Mouse (Mus musculus): ENCODE data around the gene Gm30083.

DNA sequence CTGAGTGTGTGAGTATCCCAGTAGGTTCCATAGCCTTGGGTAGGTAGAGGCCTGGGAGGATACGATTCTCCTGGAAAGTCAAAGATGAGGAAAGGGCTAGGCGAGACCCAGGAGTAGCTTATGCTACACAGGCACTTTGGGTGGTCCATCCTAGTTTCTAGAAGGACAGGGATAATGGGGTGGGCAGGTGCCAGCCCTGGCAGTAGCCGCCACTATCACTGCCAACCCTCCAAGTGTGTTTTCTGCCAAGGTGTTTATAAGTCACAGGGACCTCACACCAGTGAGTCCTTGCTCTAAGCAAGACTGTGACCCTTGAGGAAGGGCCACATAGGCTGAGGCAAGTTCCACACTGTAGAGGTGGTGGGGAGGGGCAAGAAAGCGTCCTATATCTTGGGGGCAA, 26.3 kb upstream of the Gm30083 start:
- TF ChIP-seq MYOG (IDR thresholded peaks at IDR 0.05; ENCODE audit: control insufficient read depth in 1 of 3, insufficient read depth in 1 of 3, insufficient read length in 2 of 3, low read depth in 2 of 3) (no peak), POLR2A (IDR thresholded peaks at IDR 0.05; ENCODE audit: insufficient read length, low read depth) (no peak), MYOD1 (IDR thresholded peaks at IDR 0.05; ENCODE audit: control insufficient read depth in 1 of 3, insufficient read length in 2 of 3, low read depth in 2 of 3) (no peak), POLR2AphosphoS2 (IDR thresholded peaks at IDR 0.05; ENCODE audit: insufficient read length, low read depth) (no peak), REST (IDR thresholded peaks at IDR 0.05; ENCODE audit: insufficient read depth, insufficient read length) (no peak), CEBPB (IDR thresholded peaks at IDR 0.05; ENCODE audit: insufficient read depth, poor library complexity, severe bottlenecking) (no peak)

All from myocyte (in vitro differentiated cells).